Mouse (Mus musculus) CD4-positive, CD25-positive, alpha-beta regulatory T cell, adult 2 months (primary cell): ENCODE results near the gene C330021F23Rik.
"Not testable (repeated sequence)": the region's sequence is repeated elsewhere in the genome, so short reads cannot be mapped to it uniquely, and the experiment has no call there.

Source experiments
- DNase-seq: peaks from one replicate; pipeline ENCODE4 v3.0.0-alpha.2; 2012; ENCODE audit warnings: low read depth, low spot score

C330021F23Rik gene

GRCm38 (mm10) chr8:3567641-3568371, at the start of gene C330021F23Rik:
Gene C330021F23Rik, plus strand, starts transcription at chr8:3567990.
- no peak for DNase-seq

- no peak for DNase-seq
Measured at GRCm38 (mm10) chr8:3522007-3522697, 45.6 kb upstream of the C330021F23Rik start.

GRCm38 (mm10) chr8:3530816-3531215, 37.0 kb upstream of the C330021F23Rik start:
- no peak for DNase-seq

- DNase-seq = no peak
Measured at GRCm38 (mm10) chr8:3531936-3532335, 35.9 kb upstream of the C330021F23Rik start.

- DNase-seq = peak; percentile 54
Measured at GRCm38 (mm10) chr8:3536053-3536841, 31.5 kb upstream of the C330021F23Rik start.

- no peak for DNase-seq
Measured at GRCm38 (mm10) chr8:3536940-3537339, 30.9 kb upstream of the C330021F23Rik start.

GRCm38 (mm10) chr8:3537666-3538065, 30.1 kb upstream of the C330021F23Rik start:
- DNase-seq = no peak

- no peak for DNase-seq
Measured at GRCm38 (mm10) chr8:3539146-3539545, 28.6 kb upstream of the C330021F23Rik start.

GRCm38 (mm10) chr8:3540076-3540475, 27.7 kb upstream of the C330021F23Rik start:
- DNase-seq = no peak

- DNase-seq = no peak
Measured at GRCm38 (mm10) chr8:3546511-3546910, 21.3 kb upstream of the C330021F23Rik start.

GRCm38 (mm10) chr8:3552240-3552639, 15.6 kb upstream of the C330021F23Rik start:
- no peak for DNase-seq

GRCm38 (mm10) chr8:3556114-3556513, 11.7 kb upstream of the C330021F23Rik start:
- DNase-seq = peak; percentile 13

GRCm38 (mm10) chr8:3568378-3568777, 588 bp downstream of the C330021F23Rik start:
- DNase-seq = no peak

- no peak for DNase-seq
Measured at GRCm38 (mm10) chr8:3569784-3570183, 2.0 kb downstream of the C330021F23Rik start.

GRCm38 (mm10) chr8:3574546-3574945, 6.8 kb downstream of the C330021F23Rik start:
- no peak for DNase-seq

GRCm38 (mm10) chr8:3576211-3576960, 8.6 kb downstream of the C330021F23Rik start:
- DNase-seq = no peak

- no peak for DNase-seq
Measured at GRCm38 (mm10) chr8:3579390-3580364, 11.9 kb downstream of the C330021F23Rik start.

GRCm38 (mm10) chr8:3581961-3582360, 14.2 kb downstream of the C330021F23Rik start:
- not testable (repeated sequence) for DNase-seq

- DNase-seq = no peak
Measured at GRCm38 (mm10) chr8:3586452-3586851, 18.7 kb downstream of the C330021F23Rik start.

GRCm38 (mm10) chr8:3586993-3587390, 19.2 kb downstream of the C330021F23Rik start, which contains the start of gene Camsap3:
Gene Camsap3, plus strand, starts transcription at chr8:3587293.
- DNase-seq = no peak
